Mouse (Mus musculus) heart, postnatal 4 days (tissue): ENCODE results near the gene Creb3l1. TPM values are rescaled to one million over a fixed set of nuclear protein-coding genes. Genes with fewer than 3 reads are reported as not detected.
A peak's percentile ranks its signal among the peaks of the same experiment; 100 is the strongest.

Source experiments
- DNase-seq: peaks from one replicate; pipeline ENCODE4 v3.0.0; 2021
- total RNA-seq, 2 experiments: library from RNA; stranded (reverse); gene quantifications; 2 replicates each; pipeline ENCODE4 v1.2.3; 2021

Creb3l1 gene
- total RNA-seq, 2 experiments from 2014 or later = 16.9 to 18.5 TPM

DNA sequence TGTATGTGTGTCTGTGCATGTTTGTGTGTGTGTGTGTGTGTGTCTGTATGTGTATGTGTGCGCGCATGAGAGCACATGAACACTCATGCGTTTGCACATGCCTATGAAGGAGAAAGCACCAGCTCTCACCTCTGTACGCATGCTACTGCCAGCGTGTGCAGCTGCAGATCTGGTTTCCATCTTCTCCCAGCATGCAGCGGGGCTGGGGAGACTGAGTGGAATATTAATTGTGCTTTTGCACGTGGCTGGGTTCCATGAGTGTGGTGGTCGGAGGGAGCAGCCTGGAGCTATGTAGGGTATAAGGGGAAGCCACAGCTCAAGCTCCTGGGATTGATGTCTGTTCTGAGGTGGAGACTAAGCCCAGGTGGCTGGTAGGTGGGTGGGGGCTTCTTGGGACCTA is 6.3 kb upstream of the Creb3l1 start:
- no peak for DNase-seq

DNA sequence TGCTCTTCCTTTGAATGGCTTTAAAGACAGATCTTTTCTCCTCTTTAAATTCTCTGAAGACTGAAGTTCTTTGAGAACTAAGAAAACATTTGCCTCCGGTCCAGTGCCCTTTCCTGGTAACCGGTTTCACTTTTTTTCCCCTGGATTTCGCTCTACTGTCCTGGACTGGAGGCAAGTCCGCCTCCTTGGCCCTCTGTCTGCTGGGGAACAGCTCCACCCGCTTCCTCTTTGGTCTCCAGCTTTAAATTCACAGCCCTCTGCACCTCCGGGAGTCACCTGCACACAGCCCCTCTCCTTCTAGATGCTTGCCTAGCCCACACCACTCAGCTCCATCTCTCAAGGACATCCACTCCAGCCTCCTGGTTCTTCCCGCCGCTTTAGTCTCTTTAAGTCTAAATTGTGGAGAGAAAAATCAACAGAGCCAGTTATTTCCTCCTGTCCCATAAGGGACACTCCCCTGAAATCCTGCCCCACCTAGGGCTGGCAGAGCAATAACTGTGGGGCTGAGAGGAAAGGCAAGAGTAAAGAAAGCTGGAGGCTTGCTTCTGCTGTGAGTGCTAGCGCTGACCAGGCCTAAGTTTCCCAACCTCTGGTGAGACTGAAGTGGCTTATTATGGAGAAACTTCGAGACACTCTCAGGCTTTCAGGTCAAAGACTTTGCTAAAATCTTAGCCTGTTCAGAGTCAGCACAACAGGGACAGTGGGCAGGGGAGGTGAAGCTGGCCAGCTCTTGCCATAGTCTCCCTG is 5.3 kb upstream of the Creb3l1 start:
- no peak for DNase-seq

DNA sequence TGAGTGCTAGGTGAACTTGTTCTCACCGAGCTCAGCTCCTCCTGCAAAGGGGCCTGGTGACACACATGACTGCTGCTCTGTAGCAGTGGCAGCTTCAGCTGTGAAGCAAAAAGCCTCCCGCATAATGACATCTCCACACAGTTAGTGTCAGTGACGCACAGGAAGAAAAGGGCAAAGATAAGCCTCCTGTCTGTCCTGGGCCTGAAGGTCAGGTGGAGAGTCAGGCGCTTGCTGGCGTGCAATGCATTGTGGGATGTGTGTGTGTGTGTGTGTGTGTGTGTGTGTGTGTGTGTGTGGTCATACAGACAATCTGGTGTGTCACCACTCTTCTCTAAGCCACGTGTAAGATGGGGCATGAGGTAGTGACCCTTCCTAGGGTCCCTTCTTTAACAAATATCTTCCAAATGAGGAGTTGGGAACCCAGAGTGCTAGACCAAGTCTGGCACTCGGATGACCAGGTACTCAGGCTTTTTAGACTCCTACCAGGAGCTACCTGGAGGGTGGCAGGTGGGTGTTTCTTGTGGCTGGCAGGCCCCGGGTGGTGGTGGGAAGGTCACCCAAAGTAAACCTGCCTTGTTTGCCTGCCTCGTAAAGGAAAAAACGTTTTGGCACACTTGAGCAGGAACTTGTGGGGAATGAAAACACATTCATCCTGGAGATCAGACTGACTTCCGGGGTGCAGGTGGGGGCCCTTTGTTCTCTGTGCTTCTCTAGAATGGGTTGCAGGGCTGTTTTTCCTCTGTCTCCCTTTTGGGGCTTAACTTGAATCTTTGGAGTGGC is 3.7 kb upstream of the Creb3l1 start:
- DNase-seq = peak; percentile 63

DNA sequence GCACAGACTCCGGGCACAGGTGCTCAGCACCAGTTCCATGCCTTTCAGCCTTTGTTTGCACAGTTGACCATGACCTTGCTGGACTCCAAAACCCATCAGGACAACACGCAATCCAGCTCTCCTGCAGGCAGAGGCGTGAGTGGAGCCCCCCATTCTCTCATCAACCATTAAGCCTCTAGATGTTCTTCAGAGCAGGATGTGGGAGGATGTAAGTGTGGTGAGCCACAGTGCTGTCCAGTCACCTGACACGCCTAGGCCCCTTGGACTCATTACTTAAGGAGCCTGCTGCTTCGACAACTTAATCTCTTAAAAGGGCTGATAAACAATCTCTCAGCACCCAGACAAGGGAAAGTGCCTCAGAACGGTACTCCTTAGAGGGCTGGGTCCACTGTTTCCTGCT is 1.7 kb upstream of the Creb3l1 start:
- no peak for DNase-seq

DNA sequence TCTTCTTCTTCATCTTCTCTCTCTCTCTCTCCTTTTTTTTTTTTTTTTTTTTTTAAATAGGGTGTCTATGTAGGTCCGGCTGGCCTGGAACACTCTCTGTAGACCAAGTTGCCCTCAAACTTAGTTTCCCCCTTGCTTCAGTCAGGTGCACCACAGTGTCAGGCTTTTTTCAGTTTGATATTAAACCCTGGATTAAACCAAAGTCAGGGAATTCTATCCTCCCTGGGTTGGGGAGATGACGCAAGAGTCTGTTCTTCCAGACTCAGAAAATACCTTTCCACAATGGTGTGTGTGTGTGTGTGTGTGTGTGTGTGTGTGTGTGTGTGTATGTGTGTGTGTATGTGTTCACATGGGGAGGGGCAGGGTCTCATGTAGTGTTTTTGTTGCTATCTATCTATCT is 900 bp upstream of the Creb3l1 start:
- no peak for DNase-seq

DNA sequence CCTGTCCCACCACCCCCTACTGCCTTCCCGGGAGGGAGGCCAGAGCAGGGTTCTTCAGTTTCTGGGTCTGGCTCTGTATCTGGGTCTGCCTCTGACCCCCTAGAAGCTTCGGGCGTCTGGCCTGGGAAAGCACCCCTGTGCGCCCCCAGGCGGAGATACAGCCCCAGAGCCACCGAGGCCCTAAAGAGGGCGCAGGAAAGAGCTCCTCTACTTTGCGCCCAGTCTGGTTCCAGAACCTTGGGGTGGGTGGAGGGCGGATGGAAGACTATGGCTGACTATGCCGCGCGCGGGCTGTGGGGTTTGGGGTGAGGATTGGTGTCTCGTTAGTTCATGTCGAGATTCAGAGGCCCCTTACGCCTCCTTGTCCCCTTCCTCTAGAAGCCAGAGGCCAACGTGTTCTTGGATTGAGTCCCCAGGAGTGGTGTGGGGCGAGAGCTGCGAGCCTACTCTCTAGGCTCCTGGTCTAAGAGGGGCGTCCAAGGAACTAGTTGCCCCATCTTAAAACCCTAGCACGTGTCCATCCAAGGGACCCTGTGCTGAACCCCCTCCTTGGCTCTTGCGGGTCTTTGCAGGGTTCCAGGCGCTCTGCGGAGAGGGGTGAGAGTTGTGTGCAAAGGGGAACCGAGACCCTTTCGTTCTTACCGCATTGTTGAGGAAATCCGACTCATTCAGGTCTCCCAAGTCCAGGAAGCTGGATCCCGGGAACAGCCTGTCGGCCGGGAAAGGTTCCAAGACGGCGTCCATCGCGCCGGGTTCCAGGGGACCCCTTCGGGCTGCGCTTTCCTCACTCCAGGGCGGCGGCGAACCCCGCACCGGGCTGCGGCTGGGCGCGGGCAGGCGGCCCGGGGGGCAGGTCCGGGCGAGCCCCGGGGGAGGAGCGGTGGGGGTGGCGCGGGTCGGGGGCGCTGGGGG is 684 bp downstream of the Creb3l1 start:
- peak; percentile 73 for DNase-seq

DNA sequence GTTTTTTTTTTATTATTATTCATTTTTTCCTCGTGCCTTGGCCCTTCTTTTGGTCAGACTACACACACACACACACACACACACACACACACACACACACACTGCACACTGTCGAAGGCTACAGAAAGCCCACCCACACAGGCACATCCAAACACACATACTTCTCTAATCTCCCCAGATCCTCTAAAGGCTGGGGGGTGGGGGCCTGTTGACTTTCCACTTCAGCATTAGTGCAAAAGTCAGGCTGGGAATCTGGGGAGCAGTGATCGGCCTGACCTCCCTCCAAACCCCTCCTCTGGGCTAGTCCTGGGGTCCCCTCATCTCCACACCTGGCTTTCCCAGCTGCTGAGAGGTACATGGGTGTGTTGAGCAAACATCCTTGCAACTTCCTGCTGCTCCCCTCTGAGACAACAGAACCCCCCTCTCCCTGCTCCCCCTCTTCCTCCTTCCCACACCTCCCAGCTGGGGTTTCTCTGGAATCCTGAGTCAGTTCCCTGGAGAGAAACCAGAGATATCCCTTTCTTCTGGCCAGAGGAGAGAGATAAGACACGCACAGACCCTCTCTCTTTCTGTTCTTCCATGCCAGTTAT is 3.5 kb downstream of the Creb3l1 start:
- peak; percentile 35 for DNase-seq

DNA sequence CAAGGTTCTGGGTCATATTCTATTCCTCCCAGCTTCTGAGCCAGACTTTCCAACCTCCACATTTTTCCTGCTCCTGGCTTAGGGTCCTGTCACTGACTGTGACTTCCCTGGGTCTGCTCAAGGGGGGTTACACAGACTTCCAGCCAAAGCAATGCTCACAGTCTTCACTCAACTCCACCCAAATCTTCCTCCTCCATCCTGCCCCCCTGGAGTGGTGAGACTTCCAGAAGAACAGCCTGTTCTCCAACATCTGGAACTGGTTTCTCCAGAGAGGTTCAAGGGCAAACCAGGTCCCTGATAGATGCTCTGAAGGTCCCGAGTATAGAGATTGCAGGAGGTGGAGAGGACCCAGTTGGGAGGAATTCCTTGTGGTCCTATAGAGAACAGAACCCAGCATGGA is 6.9 kb downstream of the Creb3l1 start:
- DNase-seq = no peak

DNA sequence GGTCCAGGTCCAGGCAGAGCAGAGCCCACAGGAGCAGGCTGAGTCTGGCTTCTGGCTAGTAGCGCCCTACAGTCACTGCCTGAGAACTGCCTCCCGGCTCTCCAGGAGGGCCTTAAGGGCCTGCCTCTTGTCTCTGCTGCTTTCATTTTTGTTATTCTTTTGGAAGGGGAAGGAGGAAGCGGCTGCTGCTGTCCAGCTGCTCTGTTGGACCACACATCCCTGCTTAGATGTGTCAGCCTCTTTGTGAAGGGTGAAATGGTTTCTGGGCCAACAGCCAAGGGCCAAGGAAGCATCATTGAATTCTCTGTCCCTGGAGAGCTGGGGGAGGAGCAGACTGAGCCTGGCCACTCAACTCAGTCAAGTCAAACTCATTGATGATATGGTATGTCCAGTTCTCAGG is 7.3 kb downstream of the Creb3l1 start:
- DNase-seq = peak; percentile 86

DNA sequence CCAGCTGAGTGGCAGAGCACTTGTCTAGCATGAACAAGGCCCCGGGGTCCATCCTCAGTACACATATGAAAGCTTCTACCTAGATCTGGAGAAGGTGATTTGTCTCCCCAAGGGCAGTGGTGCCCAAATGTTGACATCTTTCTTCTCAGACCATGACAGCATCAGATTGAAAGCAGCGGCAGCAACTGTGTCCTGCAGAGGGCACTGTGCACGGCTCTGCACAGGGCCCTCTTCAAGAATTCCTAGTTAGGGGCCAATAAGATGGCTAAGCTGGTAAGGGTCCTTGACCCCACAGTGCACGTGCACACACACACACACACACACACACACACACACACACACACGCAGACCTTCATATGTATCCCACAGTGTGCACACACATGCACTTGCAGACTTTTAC is 9.4 kb downstream of the Creb3l1 start:
- DNase-seq = no peak

DNA sequence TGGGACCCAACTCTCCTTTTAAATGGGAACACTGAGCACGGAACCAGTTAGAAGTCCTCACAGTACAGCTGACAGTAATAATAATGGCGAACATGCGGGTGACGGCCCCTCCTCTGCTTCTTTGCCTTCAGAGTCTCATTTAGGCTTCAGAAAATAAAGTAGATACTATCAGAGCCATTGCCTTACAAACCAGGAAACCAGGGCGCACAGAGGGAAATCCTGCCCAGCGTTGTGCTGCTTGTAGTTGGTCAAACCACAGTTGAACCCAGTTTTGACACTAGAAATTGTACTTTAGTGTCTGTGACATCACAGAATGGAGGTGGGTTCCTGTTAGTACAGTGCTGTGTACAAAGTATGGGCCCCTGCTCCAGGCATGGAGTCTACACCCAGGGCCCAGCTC is 10.1 kb downstream of the Creb3l1 start:
- DNase-seq = no peak

DNA sequence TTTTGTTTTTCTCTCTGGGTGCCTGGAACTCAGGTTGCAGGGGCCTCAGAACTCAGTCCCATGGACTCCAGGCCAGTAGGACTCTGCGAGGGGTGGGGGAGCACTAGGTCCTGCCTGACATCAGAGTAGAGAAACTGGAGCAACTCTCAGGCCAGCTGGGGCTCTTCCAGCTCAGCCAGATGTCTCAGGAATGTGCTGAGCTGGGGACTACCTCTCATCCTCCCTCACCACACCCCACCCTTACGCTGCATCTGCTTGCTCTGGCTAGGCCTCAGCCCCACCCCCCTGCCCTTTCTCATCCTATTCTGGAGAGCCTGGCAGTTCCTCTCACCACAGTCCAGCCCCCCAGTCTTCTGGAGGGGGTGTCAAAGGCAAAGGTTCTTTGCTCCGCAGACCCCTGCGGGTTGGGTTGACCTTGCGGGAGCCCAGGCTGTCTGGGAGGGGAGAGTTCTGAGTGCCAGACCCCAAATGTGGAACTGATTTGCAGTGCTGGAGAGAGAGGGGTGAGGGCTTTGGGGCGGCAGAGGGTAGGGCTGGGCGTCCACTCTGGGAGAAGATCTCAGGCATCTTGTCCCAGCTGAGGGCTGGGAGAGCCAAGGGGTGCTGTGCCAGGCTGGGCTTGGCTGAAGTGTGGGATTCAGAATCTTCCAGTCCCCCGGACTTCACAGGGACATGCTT is 11.4 kb downstream of the Creb3l1 start:
- peak; percentile 75 for DNase-seq

DNA sequence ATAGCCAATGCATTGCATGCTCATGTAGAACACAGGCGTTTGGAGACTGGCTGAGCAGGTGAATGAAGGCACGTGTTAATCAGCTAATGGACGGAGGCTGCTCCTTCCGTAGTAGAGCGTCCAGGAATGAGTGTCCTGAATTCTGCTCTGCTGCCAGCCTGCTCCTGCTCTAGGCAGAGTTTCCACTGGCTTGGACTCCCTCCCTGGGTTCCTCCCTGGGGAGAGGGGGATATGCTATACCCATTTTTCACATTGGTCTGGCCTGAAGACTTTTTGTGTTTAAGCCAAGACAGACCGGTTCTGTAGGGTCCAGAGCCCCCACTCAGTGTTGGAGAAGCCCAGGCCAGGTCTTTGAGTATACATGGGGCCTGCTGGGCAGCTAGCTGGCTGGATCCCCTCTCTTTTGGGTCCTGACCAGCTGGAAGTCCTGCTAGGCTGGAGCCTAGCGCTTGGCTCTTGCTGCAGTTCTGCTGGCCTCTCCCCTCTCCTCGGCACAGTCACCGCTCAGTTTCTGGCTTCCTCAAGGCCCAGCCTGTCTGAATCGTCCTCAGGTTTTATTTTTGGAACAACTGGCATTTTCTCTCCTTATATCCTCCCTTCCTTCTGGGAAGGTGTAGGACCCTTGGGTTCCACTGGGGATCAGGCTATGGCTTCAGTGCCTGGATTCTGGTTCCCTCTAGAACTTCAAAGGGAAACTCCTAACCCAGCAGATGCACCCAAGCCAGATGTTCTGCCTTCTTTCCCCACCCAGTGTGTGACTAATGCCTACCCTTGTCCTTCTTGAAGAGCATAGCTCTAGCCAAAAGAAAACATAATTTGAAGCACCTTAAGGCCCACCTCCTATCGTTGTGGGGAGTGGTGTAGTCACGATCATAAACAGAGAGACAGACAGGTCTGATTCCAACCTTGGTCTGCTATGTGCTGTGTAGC is 12.6 kb downstream of the Creb3l1 start:
- peak; percentile 34 for DNase-seq

DNA sequence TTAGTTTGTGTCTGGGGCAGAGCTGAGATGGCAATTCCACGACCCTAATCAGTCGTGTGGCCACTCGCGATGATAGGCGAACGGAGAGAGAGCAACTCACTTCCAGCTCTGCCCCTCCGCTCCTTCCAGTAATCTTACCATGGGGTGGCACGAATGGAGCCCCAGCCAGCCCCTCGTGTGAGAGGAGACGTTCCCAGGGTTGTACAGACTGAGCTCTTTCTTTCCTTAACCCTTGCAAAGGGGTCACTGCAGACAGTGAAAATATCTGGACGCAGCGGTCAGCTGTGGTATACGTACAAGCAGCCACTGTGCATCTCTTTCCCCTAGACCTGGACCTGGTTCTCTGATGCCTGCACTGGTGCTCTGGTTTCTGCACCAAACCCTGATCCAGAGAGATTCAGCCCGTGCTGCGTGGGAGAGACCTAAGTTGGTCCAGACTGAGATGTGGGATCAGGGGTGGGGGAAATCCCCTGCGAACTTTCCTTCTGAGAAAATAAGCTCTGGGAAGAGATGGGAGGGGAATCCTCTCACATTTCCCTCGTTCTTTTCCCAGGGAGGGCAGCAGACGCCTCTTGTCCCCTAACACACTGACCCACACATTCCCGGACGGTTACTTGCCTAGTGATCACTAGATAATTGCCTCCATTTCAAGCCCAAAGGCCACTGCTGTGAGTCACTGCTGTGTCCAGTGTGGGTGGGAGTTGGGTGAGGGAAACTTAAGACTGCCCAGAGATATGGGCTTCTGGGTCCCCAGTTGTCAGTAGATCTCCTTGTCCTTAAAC is 15.5 kb downstream of the Creb3l1 start:
- no peak for DNase-seq

DNA sequence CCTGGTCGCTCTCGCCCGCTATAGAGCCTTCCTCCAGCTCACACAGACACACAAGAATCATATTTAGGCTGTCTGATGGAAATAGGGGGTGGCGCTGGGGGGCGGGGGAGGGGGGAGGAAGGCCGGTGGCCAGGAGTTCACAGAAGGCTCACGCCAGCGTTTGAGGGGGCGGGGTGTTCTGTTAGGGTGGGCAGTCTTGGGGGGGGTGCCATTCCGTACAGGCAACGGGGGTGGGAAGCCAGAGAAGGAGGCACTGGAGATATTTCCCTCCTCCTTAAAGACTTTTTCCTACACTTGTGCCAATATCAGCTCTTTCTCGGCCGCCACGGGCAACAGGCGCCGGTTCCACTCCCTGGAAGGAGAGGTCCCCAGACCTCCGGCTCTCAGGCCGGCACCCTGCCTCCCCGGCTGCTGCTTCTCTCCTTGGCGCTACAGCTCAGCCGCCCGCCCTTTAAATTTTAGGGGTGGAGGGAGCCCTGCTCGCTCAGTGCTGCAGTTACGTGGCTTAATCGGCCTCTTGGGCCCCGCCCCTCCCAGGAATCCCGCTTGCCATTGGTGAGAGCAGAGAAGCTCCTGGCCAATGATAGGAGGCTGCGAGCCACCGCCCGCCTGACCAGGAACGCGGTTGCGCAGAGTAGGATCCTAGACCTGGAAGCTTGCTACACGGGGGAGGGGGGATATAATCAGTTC is 16.2 kb downstream of the Creb3l1 start:
- DNase-seq = peak; percentile 97

DNA sequence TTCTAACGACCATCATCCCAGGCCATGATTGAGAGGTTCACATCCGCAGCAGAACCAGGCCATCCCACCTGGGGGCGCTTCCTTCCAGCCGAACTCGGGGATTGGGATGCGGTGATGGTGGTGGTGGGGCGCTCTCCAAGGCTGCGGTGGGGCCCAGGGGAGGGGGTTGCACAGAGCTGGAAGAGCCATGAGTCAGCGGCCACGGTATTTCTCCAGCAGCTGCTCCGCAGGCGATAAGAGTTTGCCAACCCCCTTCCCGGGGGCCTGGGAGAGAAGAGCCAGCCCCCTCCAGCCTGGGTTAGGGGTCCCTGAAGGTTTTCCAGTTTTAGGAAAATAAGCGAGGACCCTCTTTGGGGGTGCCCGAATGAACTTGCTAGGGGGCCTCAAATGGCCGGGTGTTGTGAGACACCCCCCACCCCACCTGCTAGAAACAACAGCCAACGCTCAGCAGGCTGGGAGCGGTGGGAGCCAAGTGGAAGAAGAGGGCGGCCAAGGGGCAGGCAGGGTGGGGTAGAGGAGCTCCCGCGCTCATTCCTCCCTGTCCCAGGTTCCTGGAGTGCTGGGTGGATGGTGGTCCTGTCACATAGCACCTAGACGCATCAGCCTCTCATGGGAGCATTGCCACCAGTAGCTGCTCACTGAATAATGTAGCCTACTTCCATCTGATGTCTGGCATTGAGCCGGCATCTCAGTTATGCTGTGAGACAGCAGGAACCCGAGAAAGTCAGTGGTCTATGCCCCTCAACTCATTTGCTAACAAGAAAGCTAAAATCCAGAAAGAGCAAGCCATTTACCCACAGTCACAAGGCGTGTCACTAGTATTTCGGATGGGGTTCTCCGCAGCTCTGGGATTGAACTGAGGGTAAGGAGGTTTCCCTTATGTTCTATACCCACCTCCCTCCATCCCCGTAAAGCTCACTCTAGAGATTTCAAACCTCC is 17.1 kb downstream of the Creb3l1 start:
- DNase-seq = peak; percentile 89

DNA sequence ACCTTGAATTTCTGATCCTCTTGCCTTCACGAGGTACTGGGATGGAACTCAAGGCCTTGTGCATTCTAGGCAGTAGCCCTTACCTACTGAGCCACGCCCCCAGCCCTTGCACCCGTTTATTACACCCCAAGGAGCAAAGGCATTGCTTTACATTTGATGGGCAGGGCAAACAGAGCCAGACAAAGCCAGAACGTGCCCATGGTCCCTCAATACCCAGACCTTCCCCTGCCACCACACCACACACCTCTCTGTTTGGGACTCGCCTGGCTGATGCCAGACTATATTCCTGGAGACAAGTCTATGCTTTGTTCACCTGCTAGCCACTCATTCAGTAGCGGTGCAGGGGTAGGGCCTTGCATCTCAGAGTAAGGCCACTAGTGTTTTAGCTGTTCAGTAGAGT is 17.8 kb downstream of the Creb3l1 start:
- no peak for DNase-seq

DNA sequence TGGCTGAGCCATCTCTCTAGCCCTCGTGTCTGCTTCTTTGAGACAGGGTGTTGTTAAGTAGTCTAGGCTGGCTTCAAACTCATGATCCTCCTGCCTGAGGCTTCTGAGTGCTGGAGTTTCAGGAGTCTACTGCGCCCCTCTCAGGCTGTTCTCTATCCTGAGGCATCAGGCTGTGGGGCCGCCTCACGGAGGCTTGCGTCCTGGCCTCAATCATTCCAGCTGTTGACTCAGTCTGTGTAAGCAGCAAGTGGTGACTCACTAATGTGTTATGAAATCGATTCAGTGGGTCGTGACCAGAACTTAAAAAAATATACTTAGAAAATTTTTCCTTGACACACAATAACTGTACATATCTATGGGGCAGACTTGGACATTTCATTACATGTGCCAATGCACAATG is 19.7 kb downstream of the Creb3l1 start:
- no peak for DNase-seq
